ENCODE assay signal across 10 mouse cellular contexts in genomic region chr12:55450421-55450820, GRCm38 (mm10). TPM values are rescaled to one million over a fixed set of nuclear protein-coding genes. Genes with fewer than 3 reads are reported as not detected.
DNase-seq lines count a peak whose midpoint lies in the region; ATAC-seq and TF ChIP-seq lines count a peak whose summit lies in the region.
"Had no signal": no experiment of that assay in that cellular context is flagged by ENCODE, and none has a peak within 500 bp of the region (broad histone marks: within the 10 kb centered on the region; RNA-seq: fewer than 3 reads in every experiment).

No protein-coding gene starts in this region.

- TF ChIP-seq CTCF in CH12.LX (conservative IDR thresholded peaks at IDR 0.05 in 1 of 2, IDR thresholded peaks at IDR 0.05 in 1 of 2; ENCODE audit: low read depth in 2 of 2, low read length in 2 of 2), result no peak

- ATAC-seq in intestine, embryonic 15.5 days, result 0 out of 2 replicates have a peak, but pooled peaks have one; percentile 16
- no peak for ATAC-seq in intestine, embryonic 16.5 days
- ATAC-seq: midbrain, embryonic 13.5 days had no signal

- H3K27ac ChIP-seq in intestine, embryonic 15.5 days, result no peak overlapping the region
- H3K27ac ChIP-seq in intestine, embryonic 16.5 days (ENCODE audit: low read length), result no peak overlapping the region
- H3K27ac ChIP-seq in CH12.LX (ENCODE audit: insufficient read depth, low read depth), result peak overlapping the region; percentile 13; the same call in 1 of the 2 replicates
- H3K27ac ChIP-seq: midbrain, embryonic 13.5 days had no signal

- H3K79me2 ChIP-seq in CH12.LX (replicated peaks; ENCODE audit: control insufficient read depth, extremely low read depth, insufficient read depth, poor library complexity, severe bottlenecking), result no peaks in the 10 kb centered on the region; the same call in 1 of the 2 replicates

- TF ChIP-seq RAD21 in CH12.LX (IDR thresholded peaks at IDR 0.05; ENCODE audit: low read depth, low read length), result no peak

- DNase-seq in CH12.LX (ENCODE audit: extremely low read depth) (no peak), adipocyte (ENCODE audit: low spot score) (no peak)
- DNase-seq in kidney, postnatal 10 days, result peak; percentile 73
- peak; percentile 64 for DNase-seq in lung, postnatal 25 days (ENCODE audit: low spot score)
- DNase-seq in retina, postnatal 1 day, result no peak
- DNase-seq in left cerebral cortex, adult 18-20 months (ENCODE audit: low spot score in 2 of 2), result no peak
- DNase-seq: cerebellum, postnatal 14 days had no signal

- TF ChIP-seq POLR2A in CH12.LX (IDR thresholded peaks at IDR 0.05; ENCODE audit: low read depth, low read length), result no peak

- H3K4me2 ChIP-seq in intestine, embryonic 15.5 days (replicated peaks), result peak overlapping the region; percentile 14; the same call in 1 of the 2 replicates
- no peak overlapping the region for H3K4me2 ChIP-seq in intestine, embryonic 16.5 days (ENCODE audit: low read depth, low read length)
- no peak overlapping the region for H3K4me2 ChIP-seq in CH12.LX (ENCODE audit: insufficient read depth, low read depth, poor library complexity, severe bottlenecking)
- H3K4me2 ChIP-seq: midbrain, embryonic 13.5 days had no signal

- H3K9me3 ChIP-seq in intestine, embryonic 15.5 days, result no peaks in the 10 kb centered on the region
- no peaks in the 10 kb centered on the region for H3K9me3 ChIP-seq in intestine, embryonic 16.5 days (ENCODE audit: control insufficient read depth, low read length)
- H3K9me3 ChIP-seq in CH12.LX (replicated peaks; ENCODE audit: low read length), result no peaks in the 10 kb centered on the region
- H3K9me3 ChIP-seq: midbrain, embryonic 13.5 days had no signal

- in situ Hi-C loops in CH12.LX (cut with MboI; ENCODE audit: low pct_ligation_motif_present, low pct_unique_long_range_greater_than_20kb, low sequenced_read_pairs), result no loop called here

- TF ChIP-seq EP300 in CH12.LX (IDR thresholded peaks at IDR 0.05; ENCODE audit: low read length), result no peak

- H3K4me1 ChIP-seq in intestine, embryonic 15.5 days (replicated peaks), result peaks cover 29% of the 10 kb centered on the region
- H3K4me1 ChIP-seq in intestine, embryonic 16.5 days (ENCODE audit: control insufficient read depth, insufficient read depth, low read length), result peaks cover 24% of the 10 kb centered on the region
- peaks cover 33 to 80% of the 10 kb centered on the region in 2 experiments for H3K4me1 ChIP-seq in CH12.LX (ENCODE audit: control insufficient read depth in 1 of 2, insufficient read depth in 2 of 2)

- 43% methylated on average over 16 of the region's 16 CpGs for WGBS in intestine, embryonic 15.5 days
- WGBS in intestine, embryonic 16.5 days, result 43% methylated on average over 16 of the region's 16 CpGs

- H3K36me3 ChIP-seq in intestine, embryonic 15.5 days, result no peaks in the 10 kb centered on the region
- no peaks in the 10 kb centered on the region for H3K36me3 ChIP-seq in intestine, embryonic 16.5 days (ENCODE audit: control insufficient read depth, insufficient read depth, low read length)
- no peaks in the 10 kb centered on the region for H3K36me3 ChIP-seq in CH12.LX (replicated peaks in 1 of 2; ENCODE audit: control insufficient read depth in 1 of 2, insufficient read depth in 1 of 2, low read length in 1 of 2)
- H3K36me3 ChIP-seq: midbrain, embryonic 13.5 days had no signal

- H3K9ac ChIP-seq in intestine, embryonic 15.5 days, result no peak overlapping the region
- no peak overlapping the region for H3K9ac ChIP-seq in intestine, embryonic 16.5 days (ENCODE audit: low read depth, low read length)
- H3K9ac ChIP-seq in CH12.LX (ENCODE audit: insufficient read depth, low read depth), result no peak overlapping the region
- H3K9ac ChIP-seq: midbrain, embryonic 13.5 days had no signal

- no peak overlapping the region for H3K4me3 ChIP-seq in intestine, embryonic 15.5 days (replicated peaks)
- H3K4me3 ChIP-seq in intestine, embryonic 16.5 days (ENCODE audit: low read length), result no peak overlapping the region
- H3K4me3 ChIP-seq in CH12.LX (replicated peaks in 1 of 3; ENCODE audit: low read depth in 2 of 3, low read length in 2 of 3, poor library complexity in 1 of 3), result peak overlapping the region in 1 of 3 experiments; percentile 9
- H3K4me3 ChIP-seq: midbrain, embryonic 13.5 days had no signal

- dilution Hi-C loops in CH12.LX (cut with MboI; ENCODE audit: extremely low pct_ligation_motif_present, extremely low pct_unique_long_range_greater_than_20kb, low sequenced_read_pairs), result no loop called here

- no peaks in the 10 kb centered on the region for H3K27me3 ChIP-seq in intestine, embryonic 15.5 days (replicated peaks)
- no peaks in the 10 kb centered on the region for H3K27me3 ChIP-seq in intestine, embryonic 16.5 days (replicated peaks; ENCODE audit: control insufficient read depth, insufficient read depth, low read length)
- H3K27me3 ChIP-seq in CH12.LX (replicated peaks), result no peaks in the 10 kb centered on the region
- H3K27me3 ChIP-seq: midbrain, embryonic 13.5 days had no signal

TF ChIP-seq in CH12.LX, 34 proteins besides CTCF, POLR2A, EP300 and RAD21:
- TF ChIP-seq POLR2AphosphoS2 (IDR thresholded peaks at IDR 0.05; ENCODE audit: low read depth, low read length), result no peak
- no peak for TF ChIP-seq JUND (conservative IDR thresholded peaks at IDR 0.05; ENCODE audit: low read depth, low read length)
- 0 out of 2 replicates have a peak, but pooled peaks have one; percentile 3 for TF ChIP-seq TCF12 (IDR thresholded peaks at IDR 0.05; ENCODE audit: low read depth, low read length)

RNA-seq across cellular contexts. Expression of gene Nfkbia, which starts 42.0 kb away (rescaled TPM):
- 72.5 and 74.2 TPM in 2 replicates for polyA plus RNA-seq in intestine, embryonic 15.5 days (2015; fragmentation: Nextera tagmentation; extraction: Ambion mirVana)
- 75.5 and 83.8 TPM in 2 replicates for polyA plus RNA-seq in intestine, embryonic 16.5 days (2015; fragmentation: Nextera tagmentation; extraction: Ambion mirVana)
- total RNA-seq in CH12.LX (2012; rRNA removed) (465 and 702 TPM in 2 replicates), CH12.LX (2014; rRNA removed) (138 and 178 TPM in 2 replicates)
- 115 and 143 TPM in 2 replicates for polyA plus RNA-seq in CH12.LX (2012; ENCODE audit: insufficient read length, low read depth)
- total RNA-seq in left cerebral cortex, adult 18-20 months (2021), result 10 to 100 TPM; 27.2 to 32.0 TPM

Comparison
In these comparisons a context has a peak if more than half of its experiments do, and no peak if none do; other contexts are left out.
1. DNase-seq: peak in kidney, postnatal 10 days (single experiment) and lung, postnatal 25 days (single experiment); none in CH12.LX (single experiment), adipocyte (single experiment), retina, postnatal 1 day (single experiment) and left cerebral cortex, adult 18-20 months (0 of 2).